Mouse (Mus musculus): ENCODE measurements at regions not wholly inside any gene's neighbourhood (a gene's known extent, or its start where the extent isn't known, plus 50 kb on each side); places are given as distances from the start of the nearest gene placed in this dataset.
"Not testable (repeated sequence)": the region's sequence is repeated elsewhere in the genome, so short reads cannot be mapped to it uniquely, and the experiment has no call there.

DNA sequence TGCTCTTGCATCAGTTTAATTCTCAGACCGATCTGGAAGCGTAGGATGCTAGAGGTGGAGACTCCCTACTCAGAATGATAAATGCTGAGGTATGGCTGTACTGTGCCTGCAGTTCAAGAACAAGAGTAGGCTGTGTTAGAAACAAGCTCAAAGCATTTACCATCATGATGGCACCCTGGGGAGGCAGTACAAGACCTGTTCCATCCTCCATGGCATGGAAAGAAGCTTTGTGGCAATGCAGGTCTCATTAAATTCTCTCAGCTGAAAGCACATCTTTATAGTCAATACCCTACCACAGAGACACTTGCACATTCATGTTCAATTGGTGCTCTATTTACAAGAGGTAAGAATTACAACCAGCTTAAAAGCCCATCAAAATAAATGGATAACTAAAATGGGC is 209.5 kb downstream of the Tbl1xr1 start:
- no peak for DNase-seq (ENCODE audit: low spot score)

DNA sequence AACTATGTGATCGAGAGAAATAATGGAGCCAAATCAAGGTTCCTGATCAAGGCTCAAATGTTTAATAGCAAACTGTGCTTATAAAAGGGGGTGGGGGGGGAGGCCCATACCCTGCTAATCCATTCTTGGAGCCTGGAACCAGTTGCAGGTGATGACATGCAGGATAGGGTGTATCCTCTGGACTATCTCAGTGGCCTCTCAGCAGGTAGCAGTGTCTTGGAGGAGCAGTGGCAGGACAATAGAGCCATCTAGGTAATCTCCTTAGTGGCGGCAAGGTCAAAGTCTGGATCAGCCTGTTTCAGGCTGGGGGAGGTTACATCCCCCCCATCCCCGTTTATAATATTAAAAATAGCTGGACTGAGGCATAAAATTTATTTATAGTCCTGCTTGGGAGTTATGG is 217.0 kb downstream of the Tbl1xr1 start:
- no peak for DNase-seq (ENCODE audit: low spot score)

DNA sequence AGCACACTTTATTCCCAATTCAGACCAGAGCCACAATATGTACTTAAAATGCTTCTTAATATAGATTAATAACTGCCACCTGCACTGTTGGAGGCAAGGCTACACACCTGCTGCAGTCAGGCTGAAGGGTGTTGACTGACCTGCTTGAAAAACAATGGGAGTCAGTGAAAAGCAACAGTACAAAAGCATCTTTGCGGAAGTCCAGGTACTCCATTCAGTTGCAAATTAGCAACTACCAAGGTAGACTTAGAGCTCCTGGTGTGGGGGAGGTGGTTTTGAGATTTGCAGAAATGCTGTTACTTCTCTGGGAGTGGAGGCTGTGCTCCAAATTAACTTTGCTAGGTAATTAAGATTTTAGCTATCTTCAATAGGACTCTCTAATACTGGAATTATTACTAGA is 217.6 kb downstream of the Tbl1xr1 start:
- not testable (repeated sequence) for DNase-seq (ENCODE audit: low spot score)

DNA sequence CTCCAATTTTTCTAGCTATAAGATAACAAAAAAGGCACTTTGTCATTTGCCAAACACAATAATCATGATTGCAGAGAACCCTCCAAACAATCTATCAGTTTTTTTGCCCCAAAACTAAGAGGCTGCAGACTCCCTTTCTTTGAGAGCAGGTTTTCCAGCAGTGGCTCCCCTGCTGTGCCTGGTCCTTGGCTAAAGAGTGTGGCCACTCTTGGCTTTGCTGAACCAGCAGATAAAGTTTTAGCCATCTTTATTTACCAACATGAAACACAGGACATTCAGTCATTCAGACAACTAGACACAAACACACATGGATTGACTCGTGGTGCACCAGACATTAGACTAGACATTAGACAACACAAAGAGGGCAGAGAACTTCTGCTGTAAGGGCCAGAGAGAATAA is 220.5 kb downstream of the Tbl1xr1 start:
- DNase-seq (ENCODE audit: low spot score) = not testable (repeated sequence)

- not testable (repeated sequence) for DNase-seq (ENCODE audit: low spot score)
These were observed 221.4 kb downstream of the Tbl1xr1 start for GRCm38 (mm10) chr3:22297831-22298230.

DNA sequence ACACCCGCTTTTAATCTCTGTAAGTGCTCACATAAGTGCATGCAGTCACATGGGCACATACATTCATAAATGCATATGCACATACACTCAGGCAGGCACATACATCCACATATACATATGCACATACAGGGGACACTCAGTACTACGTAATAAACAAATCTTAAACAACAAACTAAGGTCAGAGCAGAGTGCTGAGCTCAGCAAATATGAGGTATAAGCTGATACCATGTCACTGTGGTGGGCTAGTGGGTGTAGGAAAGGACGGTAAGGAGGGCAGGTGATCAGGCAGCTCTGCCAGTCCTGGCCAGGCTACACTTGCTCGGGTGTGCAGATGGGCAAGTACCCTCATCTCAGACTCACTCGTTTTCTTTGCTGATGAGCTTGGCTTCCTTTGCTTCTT is 224.1 kb downstream of the Tbl1xr1 start:
- no peak for DNase-seq (ENCODE audit: low spot score)

GRCm38 (mm10) chr3:22301991-22302517 is 225.6 kb downstream of the Tbl1xr1 start:
- no peak for DNase-seq (ENCODE audit: low spot score)

GRCm38 (mm10) chr3:22304145-22304544 is 227.7 kb downstream of the Tbl1xr1 start:
- DNase-seq (ENCODE audit: low spot score) = no peak

DNA sequence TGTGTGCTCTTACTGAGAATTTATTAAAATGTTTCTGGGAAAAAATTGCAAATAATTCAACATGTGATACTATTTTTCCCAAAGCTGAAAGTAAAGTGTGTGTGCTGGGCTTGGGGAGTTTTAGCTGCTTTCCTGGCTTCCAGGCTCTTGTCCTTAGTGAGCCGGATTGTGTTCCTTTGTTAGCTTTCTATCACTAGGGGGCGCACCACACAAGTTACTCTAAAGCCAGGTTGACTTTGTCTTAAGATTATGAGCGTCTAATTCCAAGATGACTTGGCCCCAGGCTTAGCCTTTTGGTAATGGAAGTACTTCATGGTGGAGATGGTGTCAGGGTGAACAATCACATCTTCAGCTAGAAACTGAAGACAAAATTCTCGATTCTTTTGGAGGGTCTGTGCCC is 230.2 kb downstream of the Tbl1xr1 start:
- no peak for DNase-seq (ENCODE audit: low spot score)

- DNase-seq (ENCODE audit: low spot score) = peak; percentile 35
These were observed 232.5 kb downstream of the Tbl1xr1 start for GRCm38 (mm10) chr3:22308962-22309361.

DNA sequence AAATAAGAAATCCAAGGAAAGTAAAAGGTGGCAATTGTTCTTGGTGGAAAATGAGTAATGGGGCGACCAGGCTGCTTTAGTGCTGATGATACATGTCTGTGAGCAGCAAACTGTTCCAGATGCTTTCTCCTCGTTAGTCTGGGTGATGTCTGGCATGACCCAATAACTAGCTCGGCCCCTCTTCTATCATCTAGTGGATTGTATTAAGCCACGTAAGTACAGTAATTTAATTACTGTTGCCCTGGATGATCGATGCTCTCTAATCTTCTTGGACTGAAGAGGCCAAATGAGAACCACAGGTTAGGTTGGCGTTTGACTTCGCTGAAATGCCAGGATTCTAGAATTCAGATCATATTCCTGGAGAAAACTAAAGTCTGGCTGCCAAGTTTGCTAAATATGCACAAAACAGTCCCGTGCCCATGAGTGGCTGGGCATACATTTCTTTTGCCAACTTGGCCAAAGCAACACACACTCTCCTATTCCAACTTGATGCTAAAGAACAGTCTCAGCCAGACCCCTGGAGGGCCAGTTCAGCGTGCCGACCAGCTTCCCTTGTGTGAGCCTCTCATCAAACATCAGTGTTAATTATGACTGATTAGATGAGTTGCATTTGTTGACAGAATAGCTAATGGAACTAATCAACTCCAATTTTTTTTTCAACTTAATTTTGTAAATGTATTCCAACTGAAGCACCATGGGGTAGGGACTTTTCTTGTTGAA is 240.2 kb downstream of the Tbl1xr1 start:
- no peak for DNase-seq (ENCODE audit: low spot score)

DNA sequence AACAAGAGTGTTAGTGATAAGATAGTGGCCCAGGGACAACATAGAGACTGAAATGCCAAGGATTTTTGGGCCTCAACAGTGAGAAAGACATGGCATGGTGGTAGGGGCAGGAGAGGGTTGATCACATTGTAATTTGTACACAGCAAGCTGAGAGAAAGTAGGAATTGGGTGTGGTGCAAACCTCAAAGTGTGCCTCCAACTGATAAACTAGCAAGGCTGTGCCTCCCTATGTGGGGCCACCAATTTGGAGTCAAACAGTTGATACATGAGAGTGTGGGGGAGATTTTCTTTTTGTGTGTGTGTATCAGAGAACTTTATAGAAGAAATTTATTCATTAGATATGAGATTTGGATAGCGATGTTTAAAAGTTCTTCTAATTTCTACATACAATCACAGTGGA is 244.0 kb downstream of the Tbl1xr1 start:
- DNase-seq (ENCODE audit: low spot score) = not testable (repeated sequence)

DNA sequence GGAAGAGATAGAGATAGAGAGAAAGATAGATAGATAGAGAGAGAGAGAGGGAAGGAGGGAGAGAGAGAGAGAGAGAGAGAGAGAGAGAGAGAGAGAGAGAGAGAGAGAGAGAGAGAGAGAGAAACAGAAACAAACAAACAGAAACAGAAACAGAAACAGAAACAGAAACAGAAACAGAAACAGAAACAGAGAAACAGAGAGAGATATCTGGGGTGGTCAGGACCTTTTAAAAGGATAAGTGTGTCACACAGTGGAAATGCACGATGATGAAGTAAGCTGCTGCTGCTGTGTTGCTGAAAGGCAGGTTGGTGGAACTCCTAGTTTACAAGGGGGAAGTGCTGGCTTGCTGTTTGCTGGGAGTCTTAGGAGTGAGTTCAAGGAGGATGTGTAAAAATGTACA is 254.8 kb downstream of the Tbl1xr1 start:
- DNase-seq (ENCODE audit: low spot score) = no peak
